Mouse (Mus musculus) megakaryocyte, embryonic 14.5 days (primary cell): ENCODE results near the gene Ffar4.

Experiments used
- FLI1 ChIP-seq: IDR thresholded peaks from 2 replicates; pipeline ENCODE4 v1.6.1; 2012; ENCODE audit warnings: low read length, inconsistent platforms, mixed read lengths
- GATA1 ChIP-seq: IDR thresholded peaks from 3 replicates; pipeline ENCODE4 v1.6.1; 2012; ENCODE audit warnings: mixed read lengths, low read length, inconsistent platforms, borderline replicate concordance

GRCm38 (mm10) chr19:38109506-38110242 lies 12.8 kb downstream of the Ffar4 start:
- TF ChIP-seq FLI1 (no peak), GATA1 (no peak)
